Mouse (Mus musculus): ENCODE measurements around the gene Zfp706. TPM values are rescaled to one million over a fixed set of nuclear protein-coding genes. Genes with fewer than 3 reads are reported as not detected.
A peak's percentile ranks its signal among the peaks of the same experiment; 100 is the strongest.

The Zfp706 gene
- total and polyA plus RNA-seq, 2 experiments = 22.5 TPM

DNA sequence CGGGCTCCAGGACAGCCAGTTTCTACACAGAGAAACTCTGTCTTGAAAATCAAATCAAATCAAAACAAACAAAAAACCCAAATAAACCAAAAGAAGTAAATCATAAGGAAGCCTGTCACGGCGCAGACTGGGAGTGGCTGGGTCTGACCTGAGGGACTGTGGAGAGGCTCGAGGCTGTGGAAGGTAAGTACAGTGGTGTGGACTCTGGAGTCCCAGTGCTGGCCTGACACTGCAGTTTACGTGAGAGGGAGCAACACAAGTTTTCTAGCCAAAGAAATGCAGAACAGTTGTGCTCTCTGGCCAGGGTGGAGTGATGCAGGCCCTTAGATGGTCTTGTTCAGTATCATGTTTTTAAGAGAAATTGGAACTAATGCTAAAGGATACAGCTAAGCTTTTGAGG, 31.9 kb downstream of the Zfp706 start:
- WGBS = 40% methylated on average over 5 of the region's 5 CpGs

GRCm38 (mm10) chr15:36975256-36975620, 32.3 kb downstream of the Zfp706 start:
- 25% methylated on average over 2 of the region's 2 CpGs for WGBS
- no peaks in the 10 kb centered on the region for H3K27me3 ChIP-seq (ENCODE audit: control insufficient read depth, insufficient read depth, low read length)
- H3K9ac ChIP-seq (ENCODE audit: low read depth, low read length) = 0 out of 2 replicates have a peak overlapping the region, but pooled peaks have one; percentile 5

More for the DNA sequence above, 31.9 kb downstream of the Zfp706 start:
- H3K27ac ChIP-seq (replicated peaks; ENCODE audit: insufficient read depth, low read depth, low read length) = peak overlapping the region; percentile 0
- H3K4me1 ChIP-seq (ENCODE audit: control insufficient read depth, insufficient read depth, low read length) = peaks cover 17% of the 10 kb centered on the region
- TF ChIP-seq CTCF (IDR thresholded peaks at IDR 0.05; ENCODE audit: low read depth, low read length) = no peak
- TF ChIP-seq POLR2A (IDR thresholded peaks at IDR 0.05; ENCODE audit: extremely low read depth, insufficient read depth, low read length) = no peak
- H3K36me3 ChIP-seq (ENCODE audit: control insufficient read depth, insufficient read depth, low read length) = no peaks in the 10 kb centered on the region
- H3K27me3 ChIP-seq (ENCODE audit: control insufficient read depth, insufficient read depth, low read length) = no peaks in the 10 kb centered on the region
- no peaks in the 10 kb centered on the region for H3K79me2 ChIP-seq (ENCODE audit: control insufficient read depth, insufficient read depth, low read length)
- no peak overlapping the region for H3K9ac ChIP-seq (ENCODE audit: low read depth, low read length)
- no peak overlapping the region for H3K4me3 ChIP-seq (ENCODE audit: insufficient read depth, low read depth, low read length)
- peak; percentile 59 for DNase-seq (ENCODE audit: extremely low read depth, low read depth, low spot score)

GRCm38 (mm10) chr15:36974614-36975255, 32.8 kb downstream of the Zfp706 start:
- Histone ChIP-seq H3K27ac (replicated peaks; ENCODE audit: insufficient read depth, low read depth, low read length) (peak overlapping the region; percentile 19), H3K36me3 (ENCODE audit: control insufficient read depth, insufficient read depth, low read length) (no peaks in the 10 kb centered on the region), H3K4me3 (ENCODE audit: insufficient read depth, low read depth, low read length) (no peak overlapping the region), H3K9ac (ENCODE audit: low read depth, low read length) (no peak overlapping the region), H3K79me2 (ENCODE audit: control insufficient read depth, insufficient read depth, low read length) (no peaks in the 10 kb centered on the region), H3K4me1 (ENCODE audit: control insufficient read depth, insufficient read depth, low read length) (peaks cover 14% of the 10 kb centered on the region), H3K27me3 (ENCODE audit: control insufficient read depth, insufficient read depth, low read length) (no peaks in the 10 kb centered on the region)
- no peak for TF ChIP-seq POLR2A (IDR thresholded peaks at IDR 0.05; ENCODE audit: extremely low read depth, insufficient read depth, low read length)
- no peak for TF ChIP-seq CTCF (IDR thresholded peaks at IDR 0.05; ENCODE audit: low read depth, low read length)
- 28% methylated on average over 6 of the region's 6 CpGs for WGBS
- DNase-seq (ENCODE audit: extremely low read depth, low read depth, low spot score) = peak; percentile 94

More at GRCm38 (mm10) chr15:36975256-36975620, 32.3 kb downstream of the Zfp706 start:
- peak overlapping the region; percentile 76 for H3K27ac ChIP-seq (replicated peaks; ENCODE audit: insufficient read depth, low read depth, low read length)
- no peaks in the 10 kb centered on the region for H3K36me3 ChIP-seq (ENCODE audit: control insufficient read depth, insufficient read depth, low read length)
- DNase-seq (ENCODE audit: extremely low read depth, low read depth, low spot score) = no peak
- H3K79me2 ChIP-seq (ENCODE audit: control insufficient read depth, insufficient read depth, low read length) = no peaks in the 10 kb centered on the region
- H3K4me1 ChIP-seq (ENCODE audit: control insufficient read depth, insufficient read depth, low read length) = peaks cover 17% of the 10 kb centered on the region
- no peak for TF ChIP-seq POLR2A (IDR thresholded peaks at IDR 0.05; ENCODE audit: extremely low read depth, insufficient read depth, low read length)
- no peak for TF ChIP-seq CTCF (IDR thresholded peaks at IDR 0.05; ENCODE audit: low read depth, low read length)
- H3K4me3 ChIP-seq (ENCODE audit: insufficient read depth, low read depth, low read length) = no peak overlapping the region

DNA sequence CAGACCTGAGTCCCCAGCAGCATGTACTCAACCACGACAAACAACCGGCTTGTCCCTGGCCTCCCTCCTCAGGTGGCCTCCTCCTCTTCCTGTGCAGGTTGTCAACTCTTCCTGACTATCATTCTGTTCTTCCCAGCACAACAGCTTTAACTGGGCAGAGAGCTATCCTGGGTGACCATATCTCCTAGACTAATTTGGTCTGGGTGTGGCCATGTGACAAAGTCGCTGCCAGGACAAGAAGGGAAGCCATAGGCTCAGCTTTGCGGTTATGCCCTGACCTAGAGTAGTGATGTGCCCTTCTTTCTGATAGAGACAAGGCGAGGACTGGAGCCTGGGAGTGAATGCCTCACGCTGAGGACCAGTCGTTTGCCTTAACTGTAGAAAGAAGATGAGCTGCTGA, 33.9 kb downstream of the Zfp706 start:
- TF ChIP-seq CTCF (IDR thresholded peaks at IDR 0.05; ENCODE audit: low read depth, low read length) = no peak
- TF ChIP-seq POLR2A (IDR thresholded peaks at IDR 0.05; ENCODE audit: extremely low read depth, insufficient read depth, low read length) = no peak
- H3K9ac ChIP-seq (ENCODE audit: low read depth, low read length) = no peak overlapping the region
- no peaks in the 10 kb centered on the region for H3K27me3 ChIP-seq (ENCODE audit: control insufficient read depth, insufficient read depth, low read length)
- H3K36me3 ChIP-seq (ENCODE audit: control insufficient read depth, insufficient read depth, low read length) = no peaks in the 10 kb centered on the region
- H3K4me3 ChIP-seq (ENCODE audit: insufficient read depth, low read depth, low read length) = no peak overlapping the region
- H3K79me2 ChIP-seq (ENCODE audit: control insufficient read depth, insufficient read depth, low read length) = no peaks in the 10 kb centered on the region
- 90% methylated on average over 7 of the region's 7 CpGs for WGBS
- H3K4me1 ChIP-seq (ENCODE audit: control insufficient read depth, insufficient read depth, low read length) = peaks cover 14% of the 10 kb centered on the region
- H3K27ac ChIP-seq (replicated peaks; ENCODE audit: insufficient read depth, low read depth, low read length) = no peak overlapping the region
- no peak for DNase-seq (ENCODE audit: extremely low read depth, low read depth, low spot score)

- Histone ChIP-seq H3K36me3 (ENCODE audit: control insufficient read depth, insufficient read depth, low read length) (no peaks in the 10 kb centered on the region), H3K4me3 (ENCODE audit: insufficient read depth, low read depth, low read length) (no peak overlapping the region), H3K27me3 (ENCODE audit: control insufficient read depth, insufficient read depth, low read length) (no peaks in the 10 kb centered on the region), H3K9ac (ENCODE audit: low read depth, low read length) (no peak overlapping the region), H3K4me1 (ENCODE audit: control insufficient read depth, insufficient read depth, low read length) (peaks cover 14% of the 10 kb centered on the region), H3K27ac (replicated peaks; ENCODE audit: insufficient read depth, low read depth, low read length) (no peak overlapping the region), H3K79me2 (ENCODE audit: control insufficient read depth, insufficient read depth, low read length) (no peaks in the 10 kb centered on the region)
- 96% methylated on average over 6 of the region's 6 CpGs for WGBS
- no peak for DNase-seq (ENCODE audit: extremely low read depth, low read depth, low spot score)
- TF ChIP-seq CTCF (IDR thresholded peaks at IDR 0.05; ENCODE audit: low read depth, low read length) (no peak), POLR2A (IDR thresholded peaks at IDR 0.05; ENCODE audit: extremely low read depth, insufficient read depth, low read length) (no peak)
These were observed 34.3 kb downstream of the Zfp706 start for GRCm38 (mm10) chr15:36973290-36973689.

DNA sequence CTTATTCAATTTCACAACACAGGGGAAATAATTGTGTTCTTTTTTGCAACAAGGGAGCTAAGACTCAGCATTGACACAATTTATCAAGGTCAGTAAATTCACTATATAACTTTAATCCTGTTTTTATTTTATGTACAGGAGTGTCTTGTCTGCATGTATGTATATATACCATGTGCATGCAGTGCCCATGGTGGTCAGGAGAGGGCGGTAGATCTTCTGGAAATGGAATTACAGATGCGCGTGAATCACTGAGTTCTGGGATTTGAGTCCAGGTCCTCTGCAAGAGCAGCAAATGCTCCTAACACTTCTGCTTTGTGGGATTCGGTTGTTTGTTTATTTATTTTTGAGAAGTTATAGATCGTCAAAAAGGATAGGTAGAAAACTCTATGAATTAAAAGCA, 37.8 kb downstream of the Zfp706 start:
- Histone ChIP-seq H3K27me3 (ENCODE audit: control insufficient read depth, insufficient read depth, low read length) (no peaks in the 10 kb centered on the region), H3K9ac (ENCODE audit: low read depth, low read length) (no peak overlapping the region), H3K4me1 (ENCODE audit: control insufficient read depth, insufficient read depth, low read length) (peaks cover 8% of the 10 kb centered on the region), H3K79me2 (ENCODE audit: control insufficient read depth, insufficient read depth, low read length) (no peaks in the 10 kb centered on the region), H3K4me3 (ENCODE audit: insufficient read depth, low read depth, low read length) (no peak overlapping the region), H3K27ac (replicated peaks; ENCODE audit: insufficient read depth, low read depth, low read length) (no peak overlapping the region), H3K36me3 (ENCODE audit: control insufficient read depth, insufficient read depth, low read length) (no peaks in the 10 kb centered on the region)
- 95% methylated on average over 5 of the region's 5 CpGs for WGBS
- peak; percentile 26 for DNase-seq (ENCODE audit: extremely low read depth, low read depth, low spot score)
- no peak for TF ChIP-seq POLR2A (IDR thresholded peaks at IDR 0.05; ENCODE audit: extremely low read depth, insufficient read depth, low read length)
- TF ChIP-seq CTCF (IDR thresholded peaks at IDR 0.05; ENCODE audit: low read depth, low read length) = peak; percentile 13; the same call in 1 of the 2 replicates
